Mouse (Mus musculus): ENCODE measurements at regions not wholly inside any gene's neighbourhood (a gene's known extent, or its start where the extent isn't known, plus 50 kb on each side); places are given as distances from the start of the nearest gene placed in this dataset.

GRCm38 (mm10) chr4:124446615-124447014, 164.0 kb downstream of the 3100002H09Rik start:
- no peak for DNase-seq (ENCODE audit: low read depth, low spot score)

GRCm38 (mm10) chr4:124443613-124444108, 166.9 kb downstream of the 3100002H09Rik start:
- no peak for DNase-seq (ENCODE audit: low read depth, low spot score)

GRCm38 (mm10) chr4:124443130-124443503, 167.5 kb downstream of the 3100002H09Rik start:
- DNase-seq (ENCODE audit: low read depth, low spot score) = no peak

GRCm38 (mm10) chr4:124442491-124443129, 168.0 kb downstream of the 3100002H09Rik start:
- no peak for DNase-seq (ENCODE audit: low read depth, low spot score)

GRCm38 (mm10) chr4:124441737-124442487, 168.7 kb downstream of the 3100002H09Rik start:
- DNase-seq (ENCODE audit: low read depth, low spot score) = no peak

- DNase-seq (ENCODE audit: low read depth, low spot score) = no peak
Measured at GRCm38 (mm10) chr4:124435040-124435434, 175.6 kb downstream of the 3100002H09Rik start.

- DNase-seq (ENCODE audit: low read depth, low spot score) = no peak
Measured at GRCm38 (mm10) chr4:124434059-124435039, 176.3 kb downstream of the 3100002H09Rik start.

- no peak for DNase-seq (ENCODE audit: low read depth, low spot score)
Measured at GRCm38 (mm10) chr4:124433506-124433905, 177.1 kb downstream of the 3100002H09Rik start.

GRCm38 (mm10) chr4:124431193-124431592, 179.4 kb downstream of the 3100002H09Rik start:
- no peak for DNase-seq (ENCODE audit: low read depth, low spot score)

- DNase-seq (ENCODE audit: low read depth, low spot score) = no peak
Measured at GRCm38 (mm10) chr4:124428844-124429243, 181.8 kb downstream of the 3100002H09Rik start.

- DNase-seq (ENCODE audit: low read depth, low spot score) = no peak
Measured at GRCm38 (mm10) chr4:124422406-124422805, 188.2 kb downstream of the 3100002H09Rik start.

GRCm38 (mm10) chr4:124418431-124418830, 192.2 kb downstream of the 3100002H09Rik start:
- no peak for DNase-seq (ENCODE audit: low read depth, low spot score)

- DNase-seq (ENCODE audit: low read depth, low spot score) = no peak
Measured at GRCm38 (mm10) chr4:124417176-124417575, 193.4 kb downstream of the 3100002H09Rik start.

GRCm38 (mm10) chr4:124416266-124416665, 194.3 kb downstream of the 3100002H09Rik start:
- DNase-seq (ENCODE audit: low read depth, low spot score) = no peak

- no peak for DNase-seq (ENCODE audit: low read depth, low spot score)
Measured at GRCm38 (mm10) chr4:124414386-124414785, 196.2 kb downstream of the 3100002H09Rik start.

GRCm38 (mm10) chr4:124409279-124409678, 201.3 kb downstream of the 3100002H09Rik start:
- DNase-seq (ENCODE audit: low read depth, low spot score) = no peak

GRCm38 (mm10) chr4:124402075-124402474, 208.5 kb downstream of the 3100002H09Rik start:
- no peak for DNase-seq (ENCODE audit: low read depth, low spot score)

GRCm38 (mm10) chr4:124400741-124401140, 209.9 kb downstream of the 3100002H09Rik start:
- DNase-seq (ENCODE audit: low read depth, low spot score) = no peak

- DNase-seq (ENCODE audit: low read depth, low spot score) = no peak
Measured at GRCm38 (mm10) chr4:124400136-124400675, 210.4 kb downstream of the 3100002H09Rik start.

- no peak for DNase-seq (ENCODE audit: low read depth, low spot score)
Measured at GRCm38 (mm10) chr4:124398354-124398753, 212.2 kb downstream of the 3100002H09Rik start.

- DNase-seq (ENCODE audit: low read depth, low spot score) = no peak
Measured at GRCm38 (mm10) chr4:124396566-124397283, 213.9 kb downstream of the 3100002H09Rik start.
